Mouse (Mus musculus): ENCODE results near the gene Dusp6. TPM values are rescaled to one million over a fixed set of nuclear protein-coding genes. Genes with fewer than 3 reads are reported as not detected.

The Dusp6 gene
- 109 TPM for polyA plus RNA-seq (2014; fragmentation: Illumina TruSeq; extraction: RNeasy Lipid Tissue Mini Kit (QIAGEN cat#74804); ENCODE audit: low read depth, low replicate concordance)

DNA sequence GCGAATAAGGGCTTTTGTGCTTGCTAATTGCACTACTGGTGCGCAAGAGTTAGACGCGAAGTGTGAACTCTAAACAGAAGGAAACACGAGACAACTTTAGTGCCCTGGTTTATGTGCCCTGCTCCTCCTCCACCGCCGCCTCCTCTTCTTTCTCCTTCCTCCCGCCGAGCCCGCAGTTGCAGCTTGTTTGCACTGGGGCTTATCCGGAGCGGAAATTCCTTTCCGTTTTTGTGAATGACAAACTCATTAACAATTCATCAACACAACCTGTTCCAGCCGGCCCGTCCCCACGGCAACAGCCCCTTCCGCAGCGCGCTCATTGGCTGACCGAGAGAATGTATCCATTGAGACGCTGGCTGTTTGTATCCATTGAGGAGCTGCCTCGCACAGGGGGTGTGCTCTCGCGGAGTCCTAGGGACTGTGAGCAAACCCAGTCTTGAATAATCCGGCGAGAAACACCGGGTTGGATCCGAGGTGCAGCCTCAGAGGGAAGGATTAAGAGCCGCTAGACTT lies at the start of gene Dusp6:
TSS of gene Dusp6 (plus strand) at position 365 of the 513 bp plus-strand sequence.

Other genes starting within 250 kb of the Dusp6 start
- 11.0 TPM for gene Poc1b, start 156.2 kb upstream of the Dusp6 start, polyA plus RNA-seq (2014; fragmentation: Illumina TruSeq; extraction: RNeasy Lipid Tissue Mini Kit (QIAGEN cat#74804); ENCODE audit: low read depth, low replicate concordance)
- 15.8 TPM for gene Galnt4, start 155.1 kb upstream of the Dusp6 start, polyA plus RNA-seq (2014; fragmentation: Illumina TruSeq; extraction: RNeasy Lipid Tissue Mini Kit (QIAGEN cat#74804); ENCODE audit: low read depth, low replicate concordance)
- gene Phxr2, start 136.9 kb upstream of the Dusp6 start, polyA plus RNA-seq (2014; fragmentation: Illumina TruSeq; extraction: RNeasy Lipid Tissue Mini Kit (QIAGEN cat#74804); ENCODE audit: low read depth, low replicate concordance): not detected

All from kidney, adult 10 weeks (tissue).